Mouse (Mus musculus) c-Kit-positive CD71-positive TER-119-positive erythroid progenitor cells, embryonic 14.5 days (primary cell): ENCODE measurements around the gene Aldh3a1.
A peak's percentile ranks its signal among the peaks of the same experiment; 100 is the strongest.

Experiments used
- DNase-seq: peaks from one replicate; pipeline ENCODE4 v3.0.0-alpha.2; 2013; ENCODE audit warnings: low spot score

The Aldh3a1 gene

GRCm38 (mm10) chr11:61196616-61197353 lies 10.6 kb upstream of the Aldh3a1 start:
- DNase-seq: no peak

- DNase-seq: no peak
These were observed 9.4 kb upstream of the Aldh3a1 start for GRCm38 (mm10) chr11:61197935-61198334.

GRCm38 (mm10) chr11:61199620-61200362 lies 7.5 kb upstream of the Aldh3a1 start:
- DNase-seq: no peak

GRCm38 (mm10) chr11:61202186-61202585 lies 5.2 kb upstream of the Aldh3a1 start:
- no peak for DNase-seq

- no peak for DNase-seq
These were observed 4.5 kb upstream of the Aldh3a1 start for GRCm38 (mm10) chr11:61202810-61203209.

GRCm38 (mm10) chr11:61205167-61205950 lies 2.0 kb upstream of the Aldh3a1 start:
- no peak for DNase-seq

GRCm38 (mm10) chr11:61206136-61206535 lies 1.2 kb upstream of the Aldh3a1 start:
- DNase-seq: no peak

GRCm38 (mm10) chr11:61208316-61208715 lies 979 bp downstream of the Aldh3a1 start:
- DNase-seq: no peak

GRCm38 (mm10) chr11:61212102-61212501 lies 4.8 kb downstream of the Aldh3a1 start:
- no peak for DNase-seq

GRCm38 (mm10) chr11:61215936-61216335 lies 8.6 kb downstream of the Aldh3a1 start:
- no peak for DNase-seq

GRCm38 (mm10) chr11:61220156-61220881 lies 13.0 kb downstream of the Aldh3a1 start:
- no peak for DNase-seq

- no peak for DNase-seq
These were observed 14.7 kb downstream of the Aldh3a1 start for GRCm38 (mm10) chr11:61222007-61222406.

GRCm38 (mm10) chr11:61222971-61223745 lies 15.8 kb downstream of the Aldh3a1 start:
- no peak for DNase-seq

- DNase-seq: no peak
These were observed 17.0 kb downstream of the Aldh3a1 start for GRCm38 (mm10) chr11:61224234-61224744.

- DNase-seq: no peak
These were observed 17.6 kb downstream of the Aldh3a1 start for GRCm38 (mm10) chr11:61224907-61225306.

GRCm38 (mm10) chr11:61225511-61225910 lies 18.2 kb downstream of the Aldh3a1 start:
- DNase-seq: no peak

- DNase-seq: no peak
These were observed 18.6 kb downstream of the Aldh3a1 start for GRCm38 (mm10) chr11:61225941-61226412.

- no peak for DNase-seq
These were observed 20.5 kb downstream of the Aldh3a1 start for GRCm38 (mm10) chr11:61227816-61228215.

- no peak for DNase-seq
These were observed 21.1 kb downstream of the Aldh3a1 start for GRCm38 (mm10) chr11:61228406-61228805.

- peak; percentile 34 for DNase-seq
These were observed 24.0 kb downstream of the Aldh3a1 start for GRCm38 (mm10) chr11:61231329-61231728.

- DNase-seq: no peak
These were observed 26.8 kb downstream of the Aldh3a1 start for GRCm38 (mm10) chr11:61234174-61234573.
